7 mouse cellular contexts compared by ENCODE assay signal in genomic region chr9:120127538-120128251, GRCm38 (mm10). TPM values are rescaled to one million over a fixed set of nuclear protein-coding genes. Genes with fewer than 3 reads are reported as not detected.
A peak's percentile ranks its signal among the peaks of the same experiment; 100 is the strongest.
DNase-seq lines count a peak whose midpoint lies in the region; ATAC-seq lines count a peak whose summit lies in the region.

Gene Rpsa, plus strand, starts transcription at chr9:120127689.

- peaks cover 10% of the 10 kb centered on the region for H3K36me3 ChIP-seq in embryonic facial prominence, embryonic 11.5 days (replicated peaks; ENCODE audit: control insufficient read depth, insufficient read depth, low read depth, low read length)
- H3K36me3 ChIP-seq in limb, embryonic 10.5 days: peaks cover 59% of the 10 kb centered on the region
- peaks cover 56% of the 10 kb centered on the region for H3K36me3 ChIP-seq in midbrain, embryonic 13.5 days

- H3K9ac ChIP-seq in embryonic facial prominence, embryonic 11.5 days (replicated peaks; ENCODE audit: low read length): peak within 1 kb of the TSS; percentile 100
- H3K9ac ChIP-seq in midbrain, embryonic 13.5 days (replicated peaks): peak within 1 kb of the TSS; percentile 99

- peak within 1 kb of the TSS; percentile 97 for H3K4me3 ChIP-seq in embryonic facial prominence, embryonic 11.5 days (ENCODE audit: low read depth, low read length)
- peak within 1 kb of the TSS; percentile 90 for H3K4me3 ChIP-seq in limb, embryonic 10.5 days
- peak within 1 kb of the TSS; percentile 100 for H3K4me3 ChIP-seq in midbrain, embryonic 13.5 days (replicated peaks)

- peak; percentile 94 for ATAC-seq in embryonic facial prominence, embryonic 11.5 days (replicated peaks; ENCODE audit: insufficient number of reproducible peaks, low FRiP score, low TSS enrichment, low read depth)
- ATAC-seq in granulocyte monocyte progenitor cell, adult 5-6 weeks (replicated peaks; ENCODE audit: poor library complexity, severe bottlenecking): peak; percentile 90
- ATAC-seq in midbrain, embryonic 13.5 days: peak; percentile 98

- H3K4me2 ChIP-seq in embryonic facial prominence, embryonic 11.5 days (ENCODE audit: low read depth, low read length): peak within 1 kb of the TSS; percentile 77
- peak within 1 kb of the TSS; percentile 93 for H3K4me2 ChIP-seq in midbrain, embryonic 13.5 days (replicated peaks)

- H3K4me1 ChIP-seq in embryonic facial prominence, embryonic 11.5 days (ENCODE audit: control insufficient read depth, insufficient read depth, low read length): no peaks in the 10 kb centered on the region
- peaks cover 10% of the 10 kb centered on the region for H3K4me1 ChIP-seq in limb, embryonic 10.5 days
- H3K4me1 ChIP-seq in midbrain, embryonic 13.5 days (replicated peaks): peaks cover 21% of the 10 kb centered on the region

- peak; percentile 98 for DNase-seq in adrenal gland, postnatal 14 days
- DNase-seq in embryonic facial prominence, embryonic 11.5 days (ENCODE audit: low spot score): peak; percentile 99
- DNase-seq in kidney, adult 11 months: peak; percentile 96
- peak; percentile 98 for DNase-seq in limb, embryonic 10.5 days (ENCODE audit: low spot score)
- DNase-seq in spleen, adult 12 weeks (ENCODE audit: low spot score): peak; percentile 90

- peak within 1 kb of the TSS; percentile 86 for H3K27ac ChIP-seq in embryonic facial prominence, embryonic 11.5 days (replicated peaks; ENCODE audit: low read depth, low read length)
- H3K27ac ChIP-seq in limb, embryonic 10.5 days: peak within 1 kb of the TSS; percentile 99
- peak within 1 kb of the TSS; percentile 84 for H3K27ac ChIP-seq in midbrain, embryonic 13.5 days

- H3K9me3 ChIP-seq in embryonic facial prominence, embryonic 11.5 days (replicated peaks; ENCODE audit: control insufficient read depth, low read length): no peaks in the 10 kb centered on the region
- H3K9me3 ChIP-seq in limb, embryonic 10.5 days (replicated peaks): no peaks in the 10 kb centered on the region
- no peaks in the 10 kb centered on the region for H3K9me3 ChIP-seq in midbrain, embryonic 13.5 days

- WGBS in embryonic facial prominence, embryonic 11.5 days: under 1% methylated on average over 64 of the region's 72 CpGs
- WGBS in limb, embryonic 10.5 days: under 1% methylated on average over 72 of the region's 72 CpGs
- under 1% methylated on average over 69 of the region's 72 CpGs for WGBS in midbrain, embryonic 13.5 days

- H3K27me3 ChIP-seq in embryonic facial prominence, embryonic 11.5 days (ENCODE audit: control insufficient read depth, insufficient read depth, low read length): no peaks in the 10 kb centered on the region
- no peaks in the 10 kb centered on the region for H3K27me3 ChIP-seq in limb, embryonic 10.5 days (ENCODE audit: low read depth, poor library complexity, severe bottlenecking)
- H3K27me3 ChIP-seq in midbrain, embryonic 13.5 days: no peaks in the 10 kb centered on the region

RNA-seq across cellular contexts. Expression of gene Rpsa, which starts in this region (rescaled TPM):
- total RNA-seq in adrenal gland, postnatal 14 days (2021): 729 and 883 TPM in 2 replicates
- polyA plus RNA-seq in embryonic facial prominence, embryonic 11.5 days (2014; fragmentation: Nextera tagmentation; extraction: Ambion mirVana): 1,419 and 1,591 TPM in 2 replicates
- 2,951 and 3,504 TPM in 2 replicates for total RNA-seq in granulocyte monocyte progenitor cell, adult 5-6 weeks (2014; fragmentation: Nextera tagmentation)
- total RNA-seq in granulocyte monocyte progenitor cell, adult 5-6 weeks (2017): 3,677 and 4,904 TPM in 2 replicates
- polyA plus RNA-seq in limb, embryonic 10.5 days (2016; fragmentation: Nextera tagmentation; extraction: Ambion mirVana): 1,497 and 1,677 TPM in 2 replicates
- 935 and 992 TPM in 2 replicates for polyA plus RNA-seq in midbrain, embryonic 13.5 days (2015; fragmentation: Nextera tagmentation; extraction: Ambion mirVana)

Comparison
In these comparisons a context has a peak if more than half of its experiments do, and no peak if none do; other contexts are left out.
1. Peak in every context shown above with its lines: DNase-seq, ATAC-seq, H3K4me3 ChIP-seq and H3K27ac ChIP-seq.